Mouse (Mus musculus) inflammation-experienced regulatory T-cells (primary cell): ENCODE results near the gene Yy2. TPM values are rescaled to one million over a fixed set of nuclear protein-coding genes. Genes with fewer than 3 reads are reported as not detected.

Experiments
- polyA plus RNA-seq, 2 experiments: library from polyadenylated mRNA; unstranded; fragments of 100-300 nt; shearing (Covaris generic); gene quantifications; one replicate each; pipeline ENCODE4 v1.2.1; 2017

Gene Yy2
- polyA plus RNA-seq: 1 to 10 TPM; 1.5 to 4.0 TPM

DNA sequence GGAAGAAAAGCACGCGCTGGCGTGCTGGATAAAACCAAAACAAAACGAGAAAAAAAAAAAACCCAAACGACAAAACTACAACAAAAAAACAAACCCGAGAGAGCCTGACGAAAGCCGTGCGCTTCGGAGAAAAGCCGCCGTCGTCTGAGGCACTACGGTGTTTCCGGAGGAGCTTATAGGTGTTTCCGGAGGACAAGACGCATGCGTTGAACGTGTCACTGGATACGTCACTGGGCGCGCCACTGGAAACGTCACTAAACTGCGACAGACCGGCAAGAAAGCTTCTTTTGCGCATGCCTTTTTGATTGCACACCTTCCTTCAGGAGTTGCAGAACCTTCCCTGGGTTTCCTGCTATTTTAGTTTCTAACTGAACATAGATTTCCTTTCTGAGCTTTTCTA lies at the start of gene Yy2:
Yy2 (minus strand) TSS at position 146 of the 400 bp plus-strand sequence.

GRCm38 (mm10) chrX:157598186-157598996 lies 29.6 kb upstream of the Yy2 start, which contains the start of gene Mbtps2:
Mbtps2 (minus strand) TSS chrX:157598715.

Other genes with a start within 250 kb of the Yy2 start
- under 1 TPM; 0.04 to 0.09 TPM for gene Phex, start 153.7 kb downstream of the Yy2 start, polyA plus RNA-seq
- gene Sms, start 76.7 kb downstream of the Yy2 start, polyA plus RNA-seq: 10 to 100 TPM; 68.6 to 95.1 TPM
- gene Mbtps2, start 29.7 kb upstream of the Yy2 start, polyA plus RNA-seq: 10 to 100 TPM; 11.8 to 14.0 TPM
- not detected for gene Smpx, start 129.9 kb upstream of the Yy2 start, polyA plus RNA-seq
- not detected for gene Klhl34, start 249.4 kb upstream of the Yy2 start, polyA plus RNA-seq